ENCODE assay signal across 25 mouse cellular contexts in the genomic region with DNA sequence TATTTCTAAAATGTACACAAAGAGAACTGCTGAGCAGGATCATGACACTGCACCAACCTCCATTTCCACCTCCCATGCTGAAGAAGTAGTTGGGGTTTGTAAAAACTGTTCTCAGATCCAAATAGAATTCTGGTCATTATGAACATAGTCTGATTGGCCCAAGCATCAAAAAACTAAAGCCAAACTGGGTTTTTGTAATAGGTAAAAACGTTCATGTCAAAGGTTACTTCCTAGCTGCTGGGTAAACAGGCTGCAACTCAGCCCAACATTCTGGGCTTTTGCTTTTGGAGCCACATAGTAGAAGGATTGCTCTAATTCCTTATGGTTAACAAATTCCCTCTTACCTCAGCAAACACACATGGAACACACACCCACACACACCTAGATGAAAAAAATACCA. TPM values are rescaled to one million over a fixed set of nuclear protein-coding genes. Genes with fewer than 3 reads are reported as not detected.
"Had no signal": no experiment of that assay in that cellular context is flagged by ENCODE, and none has a peak within 500 bp of the region (broad histone marks: within the 10 kb centered on the region; RNA-seq: fewer than 3 reads in every experiment).

No protein-coding gene starts in this region.

- H3K4me2 ChIP-seq: neural tube, embryonic 13.5 days; neural tube, embryonic 15.5 days; stomach, embryonic 15.5 days had no signal

- H3K9me3 ChIP-seq: neural tube, embryonic 13.5 days; neural tube, embryonic 15.5 days; stomach, embryonic 15.5 days had no signal

- H3K4me3 ChIP-seq: neural tube, embryonic 13.5 days; neural tube, embryonic 15.5 days; stomach, embryonic 15.5 days had no signal

- H3K27ac ChIP-seq: neural tube, embryonic 13.5 days; neural tube, embryonic 15.5 days; stomach, embryonic 15.5 days; stomach, postnatal 0 days had no signal

- H3K4me1 ChIP-seq: neural tube, embryonic 13.5 days; neural tube, embryonic 15.5 days; stomach, embryonic 15.5 days had no signal

- DNase-seq: retina, postnatal 1 day; right cerebral cortex, adult 18-20 months; right cerebral cortex, postnatal 14 days; right cerebral cortex, postnatal 25 days; right cerebral cortex, postnatal 4 days; spleen, adult 18-20 months; thymus, adult 18-20 months; thymus, adult 2 months; thymus, postnatal 14 days; thymus, postnatal 25 days; thymus, postnatal 36 days; thymus, postnatal 4 days had no signal

- H3K27me3 ChIP-seq: neural tube, embryonic 13.5 days; neural tube, embryonic 15.5 days; stomach, embryonic 15.5 days had no signal

- H3K9ac ChIP-seq: neural tube, embryonic 13.5 days; neural tube, embryonic 15.5 days; stomach, embryonic 15.5 days had no signal

- H3K36me3 ChIP-seq: neural tube, embryonic 13.5 days; neural tube, embryonic 15.5 days; stomach, embryonic 15.5 days had no signal

RNA-seq across cellular contexts. Expression of gene Cyp2d40, which starts 15.8 kb away (rescaled TPM):
- total RNA-seq: neutrophil, adult 5-6 weeks had no signal
- polyA plus RNA-seq: neural tube, embryonic 13.5 days; neural tube, embryonic 14.5 days; neural tube, embryonic 15.5 days; small intestine, adult 2 months; spleen, adult 2 months; stomach, embryonic 14.5 days; stomach, embryonic 15.5 days; stomach, embryonic 16.5 days; stomach, postnatal 0 days; testis, adult 2 months; thymus, postnatal 0 days; urinary bladder, adult 2 months had no signal

RNA-seq across cellular contexts. Expression of gene Cyp2d26, which starts 46.0 kb away (rescaled TPM):
- total RNA-seq: neutrophil, adult 5-6 weeks had no signal
- polyA plus RNA-seq: neural tube, embryonic 14.5 days; neural tube, embryonic 15.5 days had no signal
